Mouse (Mus musculus): Measurements from ENCODE around the gene Rapgef2. TPM values are rescaled to one million over a fixed set of nuclear protein-coding genes. Genes with fewer than 3 reads are reported as not detected.
"Not testable (repeated sequence)": the region's sequence is repeated elsewhere in the genome, so short reads cannot be mapped to it uniquely, and the experiment has no call there.

The Rapgef2 gene
- polyA plus RNA-seq, 2 experiments from 2014 or later: 4.3 to 5.8 TPM

DNA sequence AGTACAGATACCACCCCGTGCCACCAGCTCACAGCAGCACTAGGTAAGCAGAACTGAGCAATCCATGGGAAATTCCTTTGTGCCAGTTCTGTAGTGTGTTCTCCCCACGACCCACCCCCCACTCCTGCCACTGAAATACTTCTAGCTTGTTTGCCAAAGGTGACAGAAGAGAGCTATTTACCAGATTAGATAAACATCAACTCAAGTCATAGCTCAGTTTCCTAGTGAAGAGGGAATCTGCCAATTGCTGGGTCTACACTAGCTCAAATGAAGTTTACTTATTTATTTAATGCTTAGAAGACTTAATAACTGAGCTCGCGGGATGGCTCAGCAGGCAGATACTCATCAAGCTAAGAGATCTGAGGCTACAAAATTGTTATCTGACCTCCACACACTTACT is 200.0 kb downstream of the Rapgef2 start:
- ATAC-seq: no peak

DNA sequence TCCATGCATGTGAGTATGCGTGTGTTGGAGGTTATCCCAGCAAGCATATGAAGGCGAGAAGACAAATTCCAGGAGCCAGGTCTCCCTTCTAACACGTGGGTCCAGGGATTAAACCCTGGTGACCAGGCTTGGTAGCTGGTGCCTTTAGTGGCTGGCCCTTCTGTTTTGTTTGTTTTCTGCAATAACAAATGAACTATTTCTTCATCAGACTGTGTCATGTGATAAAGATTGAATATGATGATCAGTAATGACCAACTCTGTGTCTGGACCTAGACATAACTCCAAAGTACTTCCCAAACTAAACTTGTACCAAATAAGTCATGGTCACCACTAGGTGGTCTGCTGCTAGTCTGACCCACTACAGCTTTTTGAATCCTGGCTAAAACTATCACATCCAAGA is 202.4 kb downstream of the Rapgef2 start:
- no peak for ATAC-seq

DNA sequence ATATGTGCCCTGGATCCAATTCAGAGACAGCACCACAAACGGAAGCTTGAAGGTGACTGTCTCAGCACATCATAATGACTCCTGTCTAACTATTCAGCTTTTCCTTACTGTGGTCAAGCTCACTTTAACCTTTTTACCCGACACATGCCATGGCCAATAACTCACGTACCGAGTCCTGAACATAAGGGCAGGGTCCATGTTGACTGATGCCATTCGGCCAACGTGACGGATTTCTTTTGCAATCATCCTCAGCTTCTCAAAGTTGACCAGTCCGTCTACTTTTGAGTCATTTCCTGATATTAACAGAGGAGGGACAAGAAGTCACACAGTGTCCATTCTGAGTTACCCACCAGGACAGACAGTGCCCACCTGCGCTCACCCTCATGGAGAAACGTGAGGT is 203.3 kb downstream of the Rapgef2 start:
- no peak for ATAC-seq

DNA sequence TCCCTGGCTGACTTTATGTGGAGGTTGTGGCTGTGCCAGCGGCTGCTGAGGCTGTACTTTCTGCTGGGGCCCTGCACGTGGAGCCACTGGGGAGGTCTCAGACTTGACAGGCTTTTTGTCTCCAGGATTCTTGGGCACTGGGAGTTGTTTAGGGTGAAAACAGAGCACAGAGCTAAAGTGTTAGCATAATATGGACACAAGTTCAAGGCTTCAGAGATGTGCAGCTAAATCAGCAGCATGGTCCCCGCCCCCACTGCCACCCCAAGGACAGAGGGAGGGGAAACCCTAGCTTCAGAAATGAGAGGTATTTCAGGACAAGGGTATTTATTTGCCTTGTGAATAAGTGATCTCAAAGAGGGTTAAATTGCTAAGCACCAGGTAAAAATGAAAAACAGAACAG is 207.2 kb downstream of the Rapgef2 start:
- ATAC-seq: no peak

DNA sequence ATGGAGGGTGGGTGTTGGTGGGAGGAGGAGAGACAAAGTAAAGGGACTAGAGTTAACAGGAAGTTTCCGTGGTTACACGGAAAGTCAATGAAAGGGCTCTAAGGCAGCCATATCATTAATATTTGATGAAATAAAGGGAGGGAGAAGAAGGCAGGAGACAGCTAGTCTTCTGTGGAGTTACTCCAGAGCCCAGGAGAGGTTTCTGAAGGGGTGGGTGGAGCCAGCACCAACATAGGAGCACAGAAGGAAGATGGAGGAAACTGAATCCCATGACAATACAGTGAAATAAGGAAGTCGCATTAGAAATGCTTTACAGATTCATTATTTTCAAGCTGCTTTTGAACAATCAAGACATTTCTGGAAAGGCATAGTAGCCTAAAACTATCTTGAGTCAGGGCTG is 211.3 kb downstream of the Rapgef2 start:
- ATAC-seq: no peak

DNA sequence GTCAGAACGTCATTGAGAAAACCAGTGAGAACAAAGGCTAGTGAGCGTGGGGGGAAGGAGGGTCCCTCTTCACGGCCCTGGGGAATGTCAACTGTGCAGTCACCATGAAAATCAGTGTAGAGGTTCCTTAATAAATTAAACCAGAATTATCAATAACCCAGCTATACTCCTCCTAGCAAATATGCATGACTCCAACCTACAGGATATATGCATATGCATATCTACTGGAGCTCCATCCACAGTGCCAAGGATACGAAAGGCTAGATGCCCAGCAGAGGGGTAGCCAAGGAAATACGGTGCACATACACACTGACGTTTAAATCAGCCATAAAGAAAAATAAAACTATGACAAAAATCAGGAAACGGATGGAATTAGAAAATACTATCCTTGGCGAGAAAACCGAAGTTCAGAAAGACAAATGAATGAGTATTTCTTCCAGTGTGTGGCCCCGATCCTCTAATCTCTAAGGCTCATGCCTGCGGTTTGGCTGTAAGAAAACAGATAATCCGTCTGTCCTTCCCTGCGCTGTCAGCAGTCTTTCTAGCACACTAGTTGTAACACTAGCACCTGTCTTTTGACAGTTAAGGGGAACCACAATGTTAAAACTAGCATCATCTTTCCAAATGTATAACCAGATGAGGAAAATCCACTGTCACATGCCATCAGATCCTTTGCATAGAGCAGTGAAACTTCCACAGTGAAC is 212.6 kb downstream of the Rapgef2 start:
- no peak for ATAC-seq

DNA sequence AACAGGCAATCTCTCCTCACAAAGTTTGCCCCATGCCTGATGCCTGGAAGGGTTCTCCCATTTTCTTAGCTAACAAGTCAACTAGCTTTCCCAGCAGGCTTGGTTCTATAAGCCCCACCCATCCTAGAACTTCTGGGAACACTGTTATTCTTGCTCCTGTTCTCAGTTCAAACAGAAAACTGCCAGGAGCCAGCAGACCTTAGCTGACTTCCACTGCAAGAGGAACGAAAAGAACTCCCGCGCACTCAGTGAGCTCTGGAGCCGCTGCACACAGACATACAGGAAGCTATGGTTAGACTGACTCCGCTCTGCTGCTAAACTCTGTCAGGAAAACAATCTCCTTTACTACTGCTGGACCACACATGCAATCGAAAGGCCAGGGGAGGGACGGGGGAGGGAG is 214.8 kb downstream of the Rapgef2 start:
- no peak for ATAC-seq

DNA sequence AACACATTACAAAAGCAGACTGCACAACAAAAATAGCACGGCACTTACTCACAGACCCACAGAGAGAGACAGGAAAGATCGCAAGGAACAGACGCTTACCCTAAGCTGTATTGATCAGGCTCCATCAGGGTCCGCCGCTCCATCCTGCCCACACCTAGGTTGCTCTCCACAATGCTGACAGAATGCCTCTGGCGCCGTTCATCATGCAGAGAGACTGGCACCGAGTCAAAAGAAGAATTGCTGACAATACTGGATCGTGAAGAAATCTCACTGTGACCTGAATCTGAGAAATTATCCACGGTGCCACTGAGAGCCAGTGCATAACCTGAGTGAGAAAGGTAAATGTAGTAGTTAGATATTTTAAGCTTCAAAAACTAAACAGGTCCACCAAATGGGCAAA is 216.4 kb downstream of the Rapgef2 start:
- ATAC-seq: no peak

DNA sequence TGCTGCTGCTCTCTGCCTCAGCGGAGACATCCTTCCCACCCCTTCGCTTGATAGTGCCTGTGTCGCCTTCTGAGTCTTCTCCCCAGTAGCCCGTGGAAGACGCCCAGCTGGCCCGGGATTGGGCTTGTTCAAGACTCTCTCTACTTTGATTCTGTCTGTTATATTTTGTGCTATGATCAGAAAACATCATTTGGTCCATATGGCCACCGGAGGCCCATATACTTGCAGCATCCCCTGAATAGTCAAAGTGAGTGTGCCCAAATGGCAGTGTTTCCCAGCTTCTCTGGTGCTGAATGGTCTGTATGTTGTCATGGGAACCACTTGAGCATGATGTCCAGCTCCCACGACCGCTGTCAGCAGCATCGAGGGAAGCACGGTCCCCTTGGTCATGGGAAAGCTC is 217.3 kb downstream of the Rapgef2 start:
- no peak for ATAC-seq

DNA sequence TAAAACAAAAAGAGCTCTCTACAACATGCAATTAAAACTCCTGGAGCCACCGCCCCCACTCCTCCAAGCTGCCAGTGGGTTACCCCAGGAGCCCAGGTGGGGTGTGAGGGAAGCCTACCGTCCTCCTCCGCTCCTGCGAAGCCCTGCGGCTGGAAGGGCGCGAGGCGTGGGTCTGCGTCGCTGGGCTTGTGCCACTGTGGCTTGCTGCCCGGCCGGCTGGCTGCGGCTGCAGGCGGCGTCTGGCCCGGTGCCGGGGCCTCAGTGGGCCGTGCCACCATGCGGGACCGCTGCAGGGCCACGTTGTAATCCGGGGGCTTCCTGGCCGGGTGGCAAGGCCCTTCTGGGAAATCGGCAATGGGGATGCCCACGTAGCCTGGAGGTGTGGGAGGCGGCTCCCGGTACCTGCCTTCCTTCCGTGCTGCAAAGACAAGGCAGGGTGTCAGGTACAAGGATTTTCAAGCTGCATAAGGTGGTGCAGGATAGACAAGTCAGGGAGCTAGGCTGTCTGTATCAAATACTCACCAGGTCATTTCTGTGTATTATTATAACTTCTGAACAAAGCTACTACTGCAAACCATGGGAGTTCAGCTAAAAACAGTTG is 219.8 kb downstream of the Rapgef2 start:
- ATAC-seq: no peak

DNA sequence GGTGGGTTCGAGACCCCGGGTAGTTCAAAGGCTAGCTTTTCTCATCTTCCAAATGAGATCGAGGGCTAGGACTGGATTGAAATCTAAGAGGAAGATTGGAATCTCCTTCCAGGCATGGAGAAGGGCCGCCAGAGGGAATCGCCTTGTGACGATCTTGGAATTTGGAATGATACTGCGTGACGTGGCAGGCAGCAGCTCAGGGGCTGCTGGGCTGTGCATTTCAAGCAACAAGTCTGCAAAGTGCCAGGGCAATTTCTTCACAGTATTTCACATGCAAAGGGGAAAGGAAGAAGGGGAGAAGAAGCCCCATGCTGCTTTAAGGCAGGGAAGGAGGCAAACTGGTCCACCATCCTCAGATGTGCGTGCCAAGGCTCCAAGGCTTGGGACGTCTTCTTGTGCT is 222.2 kb downstream of the Rapgef2 start:
- ATAC-seq: no peak

DNA sequence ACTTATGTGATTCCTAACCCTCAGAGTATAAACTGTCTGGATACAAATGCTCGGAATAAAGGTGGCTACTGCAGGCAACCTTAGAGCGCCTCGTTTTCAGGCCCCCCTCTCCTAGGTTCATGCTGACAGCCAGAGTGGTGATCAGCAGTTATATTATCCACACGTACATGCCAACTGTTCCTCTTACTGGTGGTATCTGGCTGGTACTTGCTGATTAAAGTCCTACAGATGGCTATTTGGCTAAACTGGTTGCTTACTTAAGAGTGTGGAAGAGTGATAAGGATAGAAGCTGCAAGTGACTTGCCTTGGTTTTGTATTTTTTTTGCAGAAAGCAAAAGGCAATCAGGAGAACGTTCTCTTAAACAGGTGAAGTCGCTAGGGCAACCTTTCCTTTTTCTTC is 224.9 kb downstream of the Rapgef2 start:
- no peak for ATAC-seq

DNA sequence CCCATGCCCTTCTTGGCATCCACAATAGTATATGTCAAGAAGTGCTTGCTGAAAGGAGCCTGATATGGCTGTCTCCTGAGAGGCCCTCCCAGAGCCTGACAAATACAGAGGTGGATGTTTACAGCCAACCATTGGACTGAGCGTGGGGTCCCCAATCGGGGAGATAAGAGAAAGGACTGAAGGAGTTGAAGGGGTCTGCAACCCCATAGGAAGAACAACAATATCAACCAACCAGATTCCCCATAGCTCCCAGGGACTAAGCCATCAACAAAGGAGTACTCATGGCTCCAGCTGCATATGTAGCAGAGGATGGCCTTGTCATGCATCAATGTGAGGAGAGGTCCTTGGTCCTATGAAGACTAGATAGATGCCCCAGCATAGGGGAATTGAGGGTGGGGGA is 227.8 kb downstream of the Rapgef2 start:
- not testable (repeated sequence) for ATAC-seq

DNA sequence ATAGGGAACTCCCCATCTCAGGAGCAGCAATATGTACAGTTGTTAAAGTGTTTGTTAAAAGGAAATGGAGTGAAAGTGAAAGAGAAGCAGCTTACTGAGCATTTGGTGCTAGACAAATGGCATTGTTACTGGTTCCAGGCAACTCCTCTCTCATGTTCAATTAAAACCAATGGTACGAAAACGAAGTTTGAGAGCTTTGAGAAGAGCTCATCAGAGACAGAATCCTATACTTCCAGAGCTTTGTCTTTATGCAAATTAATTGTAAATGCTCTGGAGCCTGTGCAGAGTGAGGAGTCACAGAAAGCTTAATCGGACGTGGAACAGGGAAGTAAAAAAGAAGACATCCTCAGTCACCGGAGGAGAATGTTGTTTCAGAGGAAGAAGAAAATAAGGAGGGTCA is 241.1 kb downstream of the Rapgef2 start:
- ATAC-seq: no peak

DNA sequence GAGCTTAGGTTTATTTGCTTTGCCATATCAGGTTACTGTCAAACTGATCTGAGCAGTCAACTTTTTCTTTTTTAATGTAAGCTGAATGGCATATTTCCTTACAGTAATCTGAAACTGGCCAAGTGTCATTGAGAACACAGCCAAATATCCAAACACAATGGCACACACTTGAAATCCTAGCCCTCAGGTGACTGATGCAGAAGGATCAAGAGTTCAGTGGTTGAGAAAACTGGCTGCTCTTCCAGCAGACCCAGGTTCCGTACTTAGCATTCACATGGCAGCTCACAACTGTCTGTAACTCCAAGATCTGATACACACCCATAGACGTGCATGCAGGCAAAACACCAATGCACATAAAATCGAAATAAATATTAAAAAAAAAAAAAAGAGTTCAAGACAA is 243.3 kb downstream of the Rapgef2 start:
- ATAC-seq: no peak

DNA sequence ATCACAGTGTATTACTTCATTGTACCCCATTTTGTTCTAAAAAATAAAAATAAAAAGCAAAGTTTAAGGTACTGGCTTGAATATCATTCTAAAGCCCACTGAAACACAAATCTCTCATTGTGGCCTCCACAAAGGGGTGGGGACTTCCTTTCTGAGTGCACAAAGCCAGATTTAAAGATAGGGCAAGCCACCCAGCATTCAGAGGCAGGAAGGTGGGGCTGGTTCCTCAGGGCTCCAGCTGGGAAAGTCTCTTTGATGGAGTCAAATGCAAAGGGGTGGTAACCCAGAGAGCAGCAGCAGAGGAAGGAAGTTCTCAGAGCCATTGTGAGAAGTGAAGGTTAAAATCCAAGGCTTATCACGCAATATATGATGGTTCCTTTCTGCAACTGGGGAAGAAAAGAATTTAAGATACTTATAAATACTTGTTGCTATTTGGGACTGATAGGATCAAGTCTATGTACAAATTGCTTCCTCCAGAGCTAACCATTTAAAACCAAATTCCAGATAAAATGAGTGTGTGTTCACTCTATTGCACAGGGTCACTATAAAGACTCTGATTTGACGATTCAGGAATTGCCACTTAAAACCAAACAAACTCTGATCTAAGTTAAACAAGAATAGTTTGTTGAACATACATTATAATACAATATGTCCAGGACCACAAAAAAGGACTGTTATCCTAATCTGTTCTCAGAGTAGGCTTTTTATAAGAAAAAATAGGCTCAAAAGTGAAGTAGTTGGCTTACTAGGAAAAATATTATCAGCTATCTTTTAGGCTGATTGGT is 246.5 kb downstream of the Rapgef2 start:
- ATAC-seq: peak; percentile 43

DNA sequence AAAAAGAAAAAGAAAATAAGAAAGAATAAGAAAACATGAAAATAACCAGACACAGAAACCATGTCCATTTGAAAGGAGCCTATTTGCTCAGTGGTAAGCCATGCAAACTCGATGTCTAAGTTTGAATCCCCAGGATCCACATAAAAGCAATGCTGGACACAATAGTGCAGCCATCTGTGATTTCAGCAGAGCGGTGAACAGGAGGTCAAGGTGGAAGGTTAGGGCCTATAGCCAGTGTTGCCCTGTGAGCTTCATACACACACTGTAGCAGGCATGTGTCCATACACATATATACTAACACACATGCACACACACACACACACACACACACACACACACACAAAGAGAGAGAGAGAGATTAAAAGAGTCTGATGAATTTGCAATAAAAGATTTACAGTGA is 247.3 kb downstream of the Rapgef2 start:
- no peak for ATAC-seq

DNA sequence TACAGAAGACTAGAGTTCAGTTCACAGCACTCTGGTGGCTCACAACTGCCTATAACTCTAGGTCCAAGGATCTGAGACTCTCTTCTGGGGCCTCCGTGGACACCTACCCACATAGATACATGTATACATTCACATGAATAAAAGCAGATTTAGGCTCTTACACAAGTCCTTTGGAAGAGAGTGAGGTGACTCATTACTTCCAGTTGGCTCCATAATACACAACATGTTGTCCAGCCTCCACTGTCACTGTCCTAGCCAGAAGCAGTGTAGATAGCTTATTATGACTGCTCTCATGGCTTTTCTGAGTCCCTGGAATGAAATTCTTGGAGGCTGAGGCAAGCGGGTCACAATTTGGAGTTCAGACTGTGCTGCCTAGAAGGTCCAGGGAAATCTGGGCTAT is 251.9 kb downstream of the Rapgef2 start:
- no peak for ATAC-seq

DNA sequence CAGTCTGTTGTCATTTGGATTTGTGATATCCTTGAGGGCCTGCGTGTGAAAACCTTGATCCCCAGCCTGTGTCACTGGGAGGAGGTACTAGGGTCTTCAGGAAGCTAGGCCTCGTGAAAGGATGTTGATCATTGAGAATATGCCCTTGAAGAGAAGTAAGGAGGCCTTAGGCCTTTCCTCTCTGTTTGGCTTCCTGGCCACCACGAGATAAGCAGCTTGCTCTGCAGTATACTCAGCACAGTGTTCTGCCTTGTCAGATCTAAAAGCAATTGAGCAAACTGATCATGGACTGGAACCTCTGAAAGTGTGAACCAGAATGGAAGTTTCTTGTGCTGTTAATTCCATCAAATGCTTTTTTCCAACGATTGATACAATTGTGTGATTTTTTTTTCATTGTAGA is 255.5 kb downstream of the Rapgef2 start:
- ATAC-seq: no peak

DNA sequence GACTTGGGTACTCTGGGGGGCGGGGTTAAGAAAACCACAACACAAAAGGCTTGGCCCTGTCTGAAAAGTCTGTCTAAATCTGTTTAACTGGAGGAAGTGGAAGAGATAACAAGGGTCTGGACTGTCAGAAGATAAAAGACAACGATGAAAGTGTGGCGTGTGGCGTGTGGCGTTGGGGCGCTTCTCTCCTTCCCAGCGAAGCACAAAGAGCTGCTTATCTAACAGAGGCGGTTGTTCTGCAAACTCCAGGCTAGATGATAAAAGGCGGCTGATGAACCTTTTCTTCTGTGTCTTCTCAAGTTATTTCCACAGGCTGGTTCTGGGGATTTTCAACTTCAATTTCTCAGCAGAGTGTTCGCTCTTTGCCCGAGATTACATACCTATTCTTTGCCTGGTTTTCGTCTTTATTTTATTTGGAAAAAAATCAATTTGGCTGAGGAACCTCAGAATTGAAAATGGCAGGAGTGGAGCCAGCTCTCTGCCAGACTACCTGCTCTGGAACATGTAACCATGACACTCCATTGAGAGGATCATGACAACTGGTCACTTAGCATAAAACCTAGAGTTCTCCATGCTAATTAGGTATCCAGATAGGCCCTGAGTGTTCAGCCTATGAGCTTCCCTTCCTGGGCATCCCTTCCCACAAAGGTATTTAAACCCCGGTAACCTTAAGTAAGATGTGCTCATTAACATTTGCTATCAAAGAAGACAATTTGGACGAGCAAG is 258.0 kb downstream of the Rapgef2 start:
- no peak for ATAC-seq

DNA sequence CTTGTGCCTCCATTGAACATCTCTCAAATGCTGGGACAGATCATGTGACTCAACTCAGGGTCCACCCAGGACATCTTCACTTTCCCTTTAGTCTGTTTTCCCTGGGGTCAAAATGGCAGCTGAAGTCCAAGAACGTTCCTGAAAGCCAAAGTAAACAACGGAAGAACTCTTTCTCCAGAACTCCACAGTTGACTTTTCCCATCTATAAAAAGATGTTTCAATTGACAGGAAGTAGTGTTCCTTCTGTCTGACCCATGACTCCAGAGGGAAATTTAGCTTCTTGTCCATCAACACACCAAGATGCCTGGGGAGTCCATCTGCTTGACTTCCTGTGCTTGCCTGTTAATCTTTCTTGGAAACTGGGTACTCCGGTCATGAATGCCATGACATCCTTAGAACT is 260.3 kb downstream of the Rapgef2 start:
- ATAC-seq: no peak

DNA sequence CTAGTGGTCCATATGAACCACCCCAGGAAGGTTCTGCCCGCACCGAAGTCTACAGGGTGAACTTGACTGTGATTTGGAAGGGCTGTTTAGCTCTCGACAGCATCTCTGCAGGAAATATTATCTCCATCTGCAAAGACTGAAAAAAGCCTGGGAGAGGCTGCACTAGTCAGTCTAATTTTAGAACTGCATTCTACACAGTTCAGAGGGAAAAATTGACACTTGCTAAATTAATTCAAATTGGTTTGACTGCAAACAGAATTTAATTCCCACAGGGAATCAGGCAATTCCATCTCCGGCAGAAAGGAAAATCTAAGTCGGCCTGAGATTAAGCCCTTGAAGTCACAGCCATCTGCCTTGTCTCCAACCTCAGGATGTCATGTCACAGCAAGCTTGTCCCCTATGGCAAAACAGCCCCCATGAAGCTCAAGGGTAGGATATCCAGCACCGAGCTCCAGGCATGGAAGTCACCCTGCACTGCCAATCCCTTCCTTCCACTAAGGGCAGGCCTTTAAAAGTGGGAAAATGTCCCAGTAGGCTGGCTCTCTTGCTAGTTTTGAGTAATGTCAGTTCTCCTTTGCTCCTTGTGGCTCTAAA is 262.5 kb downstream of the Rapgef2 start:
- ATAC-seq: no peak

DNA sequence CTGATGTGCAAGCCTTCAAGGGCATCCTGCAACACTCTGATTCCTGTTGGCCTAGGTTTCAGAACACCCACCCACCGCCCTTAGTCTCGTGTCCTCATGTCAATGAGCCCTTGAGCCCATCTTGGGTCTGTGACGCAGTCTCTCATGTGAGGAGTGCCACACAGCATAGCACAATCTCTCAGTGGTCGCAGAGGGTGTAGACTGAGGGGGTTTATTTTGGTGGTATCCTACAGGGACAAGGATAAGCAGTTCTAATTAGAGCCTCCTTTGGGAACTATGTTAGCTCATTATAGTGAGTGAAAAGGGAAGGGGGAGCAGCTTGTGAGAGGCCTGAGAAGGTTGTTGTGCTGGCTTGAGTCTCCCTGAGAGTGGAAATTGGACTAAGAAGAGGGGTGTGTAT is 263.6 kb downstream of the Rapgef2 start:
- no peak for ATAC-seq

All from activated CD4-positive, CD25-positive, alpha-beta regulatory T cell, adult 4 months (primary cell).